Mouse (Mus musculus): Measurements from ENCODE around the gene Sgo2a. TPM values are rescaled to one million over a fixed set of nuclear protein-coding genes. Genes with fewer than 3 reads are reported as not detected.

Gene Sgo2a
- total RNA-seq, 2 experiments from 2014 or later, result 18.0 to 22.5 TPM

Other genes with a start within 250 kb of the Sgo2a start
- gene Spats2l, start 221.8 kb upstream of the Sgo2a start, total RNA-seq (2021), result 10 to 100 TPM; 29.7 to 32.7 TPM
- 10 to 100 TPM; 10.4 to 10.9 TPM for gene Kctd18, start 23.0 kb downstream of the Sgo2a start, total RNA-seq (2021)
- gene Aox1, start 34.0 kb downstream of the Sgo2a start, total RNA-seq (2021), result 1 to 10 TPM; 1.5 to 1.7 TPM
- gene Aox3, start 117.2 kb downstream of the Sgo2a start, total RNA-seq (2021), result under 1 TPM; 0.14 to 0.26 TPM
- gene Aox4, start 214.4 kb downstream of the Sgo2a start, total RNA-seq (2021), result not detected